Mouse (Mus musculus): ENCODE measurements at regions not wholly inside any gene's neighbourhood (a gene's known extent, or its start where the extent isn't known, plus 50 kb on each side); places are given as distances from the start of the nearest gene placed in this dataset.
"Not testable (repeated sequence)": the region's sequence is repeated elsewhere in the genome, so short reads cannot be mapped to it uniquely, and the experiment has no call there.

GRCm38 (mm10) chr9:41442418-41442817, 280.9 kb upstream of the Ubash3b start:
- TF ChIP-seq POLR2A (IDR thresholded peaks at IDR 0.05; ENCODE audit: borderline replicate concordance, extremely low read depth, low read depth, low read length) = no peak
- Histone ChIP-seq H3K4me3 (replicated peaks; ENCODE audit: extremely low read depth, low read depth, low read length) (no peak overlapping the region), H3K4me1 (ENCODE audit: control insufficient read depth, insufficient read depth, low read length) (peaks cover 3% of the 10 kb centered on the region)
- DNase-seq = no peak
- WGBS = 88% methylated on average over 3 of the region's 3 CpGs

- 66% methylated on average over 4 of the region's 4 CpGs for WGBS
- no peak for DNase-seq
- H3K4me1 ChIP-seq (ENCODE audit: control insufficient read depth, insufficient read depth, low read length) = no peaks in the 10 kb centered on the region
- no peak overlapping the region for H3K4me3 ChIP-seq (replicated peaks; ENCODE audit: extremely low read depth, low read depth, low read length)
- no peak for TF ChIP-seq POLR2A (IDR thresholded peaks at IDR 0.05; ENCODE audit: borderline replicate concordance, extremely low read depth, low read depth, low read length)
- no peak for TF ChIP-seq CTCF (IDR thresholded peaks at IDR 0.05; ENCODE audit: insufficient read depth, low read length)
Measured at GRCm38 (mm10) chr9:41439979-41440378, 278.5 kb upstream of the Ubash3b start.

GRCm38 (mm10) chr9:41438141-41438540, 276.6 kb upstream of the Ubash3b start:
- Histone ChIP-seq H3K4me1 (ENCODE audit: control insufficient read depth, insufficient read depth, low read length) (no peaks in the 10 kb centered on the region; the same call in 1 of the 2 replicates), H3K4me3 (replicated peaks; ENCODE audit: extremely low read depth, low read depth, low read length) (no peak overlapping the region)
- no peak for DNase-seq
- no peak for TF ChIP-seq POLR2A (IDR thresholded peaks at IDR 0.05; ENCODE audit: borderline replicate concordance, extremely low read depth, low read depth, low read length)
- no peak for TF ChIP-seq CTCF (IDR thresholded peaks at IDR 0.05; ENCODE audit: insufficient read depth, low read length)
- 95% methylated on average over 2 of the region's 2 CpGs for WGBS

GRCm38 (mm10) chr9:41430391-41431343, 269.2 kb upstream of the Ubash3b start:
- TF ChIP-seq POLR2A (IDR thresholded peaks at IDR 0.05; ENCODE audit: borderline replicate concordance, extremely low read depth, low read depth, low read length) = no peak
- TF ChIP-seq CTCF (IDR thresholded peaks at IDR 0.05; ENCODE audit: insufficient read depth, low read length) = no peak

GRCm38 (mm10) chr9:41429711-41430390, 268.4 kb upstream of the Ubash3b start:
- DNase-seq = no peak
- WGBS = 71% methylated on average over 10 of the region's 10 CpGs
- Histone ChIP-seq H3K4me1 (ENCODE audit: control insufficient read depth, insufficient read depth, low read length) (peaks cover 3% of the 10 kb centered on the region), H3K4me3 (replicated peaks; ENCODE audit: extremely low read depth, low read depth, low read length) (no peak overlapping the region)
- TF ChIP-seq POLR2A (IDR thresholded peaks at IDR 0.05; ENCODE audit: borderline replicate concordance, extremely low read depth, low read depth, low read length) (no peak), CTCF (IDR thresholded peaks at IDR 0.05; ENCODE audit: insufficient read depth, low read length) (no peak)

More at GRCm38 (mm10) chr9:41430391-41431343, 269.2 kb upstream of the Ubash3b start:
- Histone ChIP-seq H3K4me1 (ENCODE audit: control insufficient read depth, insufficient read depth, low read length) (peaks cover 3% of the 10 kb centered on the region), H3K4me3 (replicated peaks; ENCODE audit: extremely low read depth, low read depth, low read length) (no peak overlapping the region)
- WGBS = 70% methylated on average over 16 of the region's 16 CpGs
- DNase-seq = no peak

- TF ChIP-seq CTCF (IDR thresholded peaks at IDR 0.05; ENCODE audit: insufficient read depth, low read length) (no peak), POLR2A (IDR thresholded peaks at IDR 0.05; ENCODE audit: borderline replicate concordance, extremely low read depth, low read depth, low read length) (no peak)
- 70% methylated on average over 4 of the region's 4 CpGs for WGBS
- Histone ChIP-seq H3K4me1 (ENCODE audit: control insufficient read depth, insufficient read depth, low read length) (peaks cover 3% of the 10 kb centered on the region; the same call in 1 of the 2 replicates), H3K4me3 (replicated peaks; ENCODE audit: extremely low read depth, low read depth, low read length) (no peak overlapping the region)
- no peak for DNase-seq
Measured at GRCm38 (mm10) chr9:41429236-41429635, 267.7 kb upstream of the Ubash3b start.

GRCm38 (mm10) chr9:41426698-41427097, 265.2 kb upstream of the Ubash3b start:
- H3K4me3 ChIP-seq (replicated peaks; ENCODE audit: extremely low read depth, low read depth, low read length) = no peak overlapping the region
- no peak for DNase-seq
- WGBS = 76% methylated on average over 7 of the region's 7 CpGs
- H3K4me1 ChIP-seq (ENCODE audit: control insufficient read depth, insufficient read depth, low read length) = peaks cover 3% of the 10 kb centered on the region; the same call in 1 of the 2 replicates
- no peak for TF ChIP-seq CTCF (IDR thresholded peaks at IDR 0.05; ENCODE audit: insufficient read depth, low read length)
- TF ChIP-seq POLR2A (IDR thresholded peaks at IDR 0.05; ENCODE audit: borderline replicate concordance, extremely low read depth, low read depth, low read length) = no peak

- TF ChIP-seq CTCF (IDR thresholded peaks at IDR 0.05; ENCODE audit: insufficient read depth, low read length) (no peak), POLR2A (IDR thresholded peaks at IDR 0.05; ENCODE audit: borderline replicate concordance, extremely low read depth, low read depth, low read length) (no peak)
- DNase-seq = no peak
- no peak overlapping the region for H3K4me3 ChIP-seq (replicated peaks; ENCODE audit: extremely low read depth, low read depth, low read length)
Measured at GRCm38 (mm10) chr9:41425225-41425624, 263.7 kb upstream of the Ubash3b start.

GRCm38 (mm10) chr9:41413791-41414190, 252.3 kb upstream of the Ubash3b start:
- no peak overlapping the region for H3K4me3 ChIP-seq (replicated peaks; ENCODE audit: extremely low read depth, low read depth, low read length)
- no peak for DNase-seq
- WGBS = 60% methylated on average over 3 of the region's 3 CpGs
- TF ChIP-seq CTCF (IDR thresholded peaks at IDR 0.05; ENCODE audit: insufficient read depth, low read length) (no peak), POLR2A (IDR thresholded peaks at IDR 0.05; ENCODE audit: borderline replicate concordance, extremely low read depth, low read depth, low read length) (no peak)
- no peaks in the 10 kb centered on the region for H3K4me1 ChIP-seq (ENCODE audit: control insufficient read depth, insufficient read depth, low read length)

More at GRCm38 (mm10) chr9:41425225-41425624, 263.7 kb upstream of the Ubash3b start:
- H3K4me1 ChIP-seq (ENCODE audit: control insufficient read depth, insufficient read depth, low read length) = peaks cover 4% of the 10 kb centered on the region; the same call in 1 of the 2 replicates
- 91% methylated on average over 6 of the region's 6 CpGs for WGBS

- not testable (repeated sequence) for H3K4me1 ChIP-seq (ENCODE audit: control insufficient read depth, insufficient read depth, low read length); H3K4me3 ChIP-seq (replicated peaks; ENCODE audit: extremely low read depth, low read depth, low read length); DNase-seq
Measured at GRCm38 (mm10) chr9:41413091-41413490, 251.6 kb upstream of the Ubash3b start.
